Mouse (Mus musculus) kidney, adult 2 months (tissue): Measurements from ENCODE around the gene Tmem30a.

Source experiments
- CTCF ChIP-seq: fragments of 200-500 bp; conservative IDR thresholded peaks from 2 replicates; pipeline ENCODE4 v1.5.1; 2011; ENCODE audit warnings: low read depth, mild to moderate bottlenecking, control low read depth, low read length, moderate library complexity, mixed read lengths; ENCODE audit not compliant: insufficient read depth, insufficient read length
- POLR2A ChIP-seq: fragments of 200-500 bp; IDR thresholded peaks from one replicate; pipeline ENCODE4 v1.6.1; 2011; ENCODE audit warnings: low read depth, low read length, control low read depth

- TF ChIP-seq CTCF: no peak
- no peak for TF ChIP-seq POLR2A
Observed at GRCm38 (mm10) chr9:79766991-79767545, 26.2 kb downstream of the Tmem30a start.
